Mouse (Mus musculus): ENCODE measurements at regions not wholly inside any gene's neighbourhood (a gene's known extent, or its start where the extent isn't known, plus 50 kb on each side); places are given as distances from the start of the nearest gene placed in this dataset.

GRCm38 (mm10) chr5:132621751-132622150 is 78.6 kb upstream of the Auts2 start:
- DNase-seq: no peak

- no peak for DNase-seq
These were observed 74.1 kb upstream of the Auts2 start for GRCm38 (mm10) chr5:132617241-132617640.

GRCm38 (mm10) chr5:132609251-132609650 is 66.1 kb upstream of the Auts2 start:
- DNase-seq: no peak

GRCm38 (mm10) chr5:132606216-132606615 is 63.1 kb upstream of the Auts2 start:
- DNase-seq: no peak

GRCm38 (mm10) chr5:132594796-132595195 is 51.7 kb upstream of the Auts2 start:
- DNase-seq: no peak
